Mouse (Mus musculus) splenic B cell, adult 2 months (primary cell): ENCODE results near the gene Olfr1392.
"Not testable (repeated sequence)": the region's sequence is repeated elsewhere in the genome, so short reads cannot be mapped to it uniquely, and the experiment has no call there.

Experiments
- DNase-seq: peaks from one replicate; pipeline ENCODE4 v3.0.0-alpha.2; 2011; ENCODE audit warnings: low read depth, low spot score
- H3K27me3 ChIP-seq: 2 replicates; pipeline ENCODE4 v1.6.1; 2012; ENCODE audit warnings: mild to moderate bottlenecking, low read length, moderate library complexity, mixed read lengths; ENCODE audit not compliant: control insufficient read depth, poor library complexity, insufficient read depth, severe bottlenecking
- H3K36me3 ChIP-seq: 2 replicates; pipeline ENCODE4 v1.6.1; 2012; ENCODE audit warnings: mild to moderate bottlenecking, low read length, moderate library complexity, mixed read lengths; ENCODE audit not compliant: control insufficient read depth, poor library complexity, insufficient read depth, severe bottlenecking

The Olfr1392 gene

DNA sequence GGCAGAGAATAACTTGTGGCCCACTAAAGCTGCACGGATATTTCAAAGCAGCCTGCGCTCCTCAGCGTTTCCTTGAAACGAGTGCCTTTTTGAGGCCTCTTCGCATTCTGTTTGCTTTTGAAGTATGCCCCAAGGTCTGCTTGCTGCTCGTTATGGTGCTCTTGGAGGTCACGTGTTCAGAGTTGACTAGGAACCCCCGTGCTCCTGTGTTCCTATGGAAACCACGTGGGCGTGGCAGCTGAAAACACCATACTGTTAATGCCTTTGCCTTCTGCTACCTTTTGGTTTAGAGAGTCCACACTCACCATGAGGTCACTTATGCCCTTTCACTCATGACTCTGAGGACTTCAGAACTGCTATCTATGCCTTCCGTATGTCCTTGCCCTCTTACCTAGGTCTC is 20.5 kb upstream of the Olfr1392 start:
- no peak for DNase-seq
- Histone ChIP-seq H3K27me3 (no peaks in the 10 kb centered on the region), H3K36me3 (peaks cover 21% of the 10 kb centered on the region)

DNA sequence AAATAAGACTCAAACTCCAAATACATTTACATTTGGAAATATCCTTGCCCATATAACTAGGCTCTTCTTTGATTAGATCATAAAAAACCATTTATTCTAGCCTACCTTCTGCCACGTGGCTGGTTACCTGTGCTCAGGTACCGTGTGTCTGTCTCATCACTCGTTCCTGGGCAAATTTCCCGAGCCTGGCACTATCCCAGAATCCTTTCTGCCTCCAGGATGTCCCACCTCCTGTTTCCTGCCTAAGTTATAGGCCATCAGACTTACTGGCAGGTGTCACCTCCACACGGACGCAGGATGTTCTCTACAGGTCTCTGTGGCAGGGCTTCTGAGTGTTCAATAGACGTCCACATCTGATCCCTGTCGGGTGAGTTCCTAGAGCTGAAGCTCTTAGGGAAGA is 20.0 kb upstream of the Olfr1392 start:
- H3K36me3 ChIP-seq, result peaks cover 18% of the 10 kb centered on the region
- DNase-seq, result no peak
- H3K27me3 ChIP-seq, result no peaks in the 10 kb centered on the region

GRCm38 (mm10) chr11:49266671-49267070 is 18.4 kb upstream of the Olfr1392 start:
- peaks cover 6% of the 10 kb centered on the region for H3K36me3 ChIP-seq
- DNase-seq, result no peak
- H3K27me3 ChIP-seq, result no peaks in the 10 kb centered on the region

- H3K27me3 ChIP-seq, result no peaks in the 10 kb centered on the region; the same call in 1 of the 2 replicates
- H3K36me3 ChIP-seq, result peaks cover 6% of the 10 kb centered on the region
- no peak for DNase-seq
Measured at GRCm38 (mm10) chr11:49267316-49267715, 17.8 kb upstream of the Olfr1392 start.

GRCm38 (mm10) chr11:49267970-49268579 is 17.0 kb upstream of the Olfr1392 start:
- no peak for DNase-seq
- H3K27me3 ChIP-seq, result no peaks in the 10 kb centered on the region; the same call in 1 of the 2 replicates
- H3K36me3 ChIP-seq, result peaks cover under 1% of the 10 kb centered on the region

DNA sequence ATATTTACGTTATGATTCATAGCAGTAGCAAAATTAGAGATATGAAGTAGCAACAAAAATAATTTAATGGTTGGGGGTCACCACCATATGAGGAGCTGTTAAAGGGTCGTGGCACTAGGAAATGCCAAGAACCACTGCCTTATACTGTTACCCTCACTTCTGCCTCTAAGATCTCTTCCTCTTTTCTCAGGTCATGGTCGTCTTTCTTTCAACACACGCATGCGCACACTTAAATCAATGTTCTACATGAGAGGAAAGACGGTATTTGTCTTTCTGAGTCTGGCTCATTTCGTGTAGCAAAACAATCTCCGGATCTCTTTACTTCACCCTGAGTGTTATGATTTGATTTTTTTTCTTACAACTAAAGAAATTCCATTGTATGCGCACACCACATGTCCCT is 15.3 kb upstream of the Olfr1392 start:
- H3K27me3 ChIP-seq, result no peaks in the 10 kb centered on the region; the same call in 1 of the 2 replicates

GRCm38 (mm10) chr11:49270368-49270767 is 14.7 kb upstream of the Olfr1392 start:
- no peak for DNase-seq
- H3K27me3 ChIP-seq, result no peaks in the 10 kb centered on the region; the same call in 1 of the 2 replicates
- no peaks in the 10 kb centered on the region for H3K36me3 ChIP-seq

More for the DNA sequence above, 15.3 kb upstream of the Olfr1392 start:
- H3K36me3 ChIP-seq, result no peaks in the 10 kb centered on the region
- DNase-seq, result peak; percentile 29

GRCm38 (mm10) chr11:49271334-49271733 is 13.7 kb upstream of the Olfr1392 start:
- peak; percentile 78 for DNase-seq
- Histone ChIP-seq H3K36me3 (no peaks in the 10 kb centered on the region), H3K27me3 (no peaks in the 10 kb centered on the region; the same call in 1 of the 2 replicates)

DNA sequence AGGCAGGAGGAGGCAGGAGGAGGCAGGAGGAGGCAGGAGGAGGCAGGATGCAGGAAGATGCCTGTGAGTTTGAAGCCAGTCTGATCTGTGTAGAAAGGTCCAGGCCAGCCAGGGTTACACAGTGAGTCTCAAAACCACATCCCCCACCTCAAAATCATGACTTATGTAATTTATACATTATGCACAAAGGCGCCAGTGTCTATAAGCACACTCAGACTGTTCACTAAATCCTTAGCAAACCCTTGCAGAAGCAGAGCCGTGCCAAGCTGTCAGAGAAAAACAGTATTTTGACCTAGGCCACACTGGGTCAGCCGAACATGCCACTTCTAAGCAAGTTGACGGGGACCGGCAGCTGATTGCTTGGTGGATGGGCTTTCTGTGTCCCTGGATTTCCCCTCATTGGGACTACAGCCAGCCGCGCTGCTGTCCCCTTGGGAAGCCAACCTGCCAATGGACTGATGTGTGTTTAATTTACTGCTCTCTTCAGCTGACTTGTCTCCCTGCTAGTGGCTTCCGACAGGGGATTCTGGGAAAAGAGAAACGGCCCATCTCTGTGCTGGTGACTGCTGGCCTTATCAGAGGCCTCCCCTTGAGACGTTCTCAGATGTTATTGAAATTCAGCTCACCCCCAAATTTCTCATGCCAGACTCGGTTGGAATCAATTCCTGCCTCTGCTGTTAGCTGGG is 11.1 kb upstream of the Olfr1392 start:
- Histone ChIP-seq H3K36me3 (no peaks in the 10 kb centered on the region), H3K27me3 (no peaks in the 10 kb centered on the region; the same call in 1 of the 2 replicates)
- DNase-seq, result no peak

DNA sequence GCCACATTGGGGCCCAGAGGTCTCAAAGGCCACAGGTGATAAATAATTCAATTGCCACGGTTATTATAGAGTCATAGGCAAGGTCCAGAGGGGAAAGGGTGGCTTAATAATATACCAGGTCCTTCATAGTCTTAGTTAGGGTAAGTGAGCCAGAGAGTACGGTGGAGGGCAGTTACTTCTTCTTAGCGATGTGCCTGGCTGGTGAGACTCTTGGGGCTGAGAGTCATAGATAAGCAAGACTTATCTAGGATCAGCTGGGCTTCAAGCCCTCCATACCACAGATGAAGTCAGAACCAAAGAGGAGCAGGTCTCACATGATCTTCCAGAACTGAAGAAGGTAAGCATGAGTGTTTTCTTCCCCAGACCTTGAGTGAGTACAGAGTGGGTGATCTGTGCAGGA is 6.9 kb upstream of the Olfr1392 start, which contains the start of gene Olfr1393:
TSS of gene Olfr1393 (plus strand) at position 83 of the 400 bp plus-strand sequence.
- DNase-seq, result no peak
- no peaks in the 10 kb centered on the region for H3K36me3 ChIP-seq
- no peaks in the 10 kb centered on the region for H3K27me3 ChIP-seq

GRCm38 (mm10) chr11:49287251-49287650 is 2.2 kb downstream of the Olfr1392 start:
- Histone ChIP-seq H3K27me3 (no peaks in the 10 kb centered on the region; the same call in 1 of the 2 replicates), H3K36me3 (no peaks in the 10 kb centered on the region)
- DNase-seq, result no peak

DNA sequence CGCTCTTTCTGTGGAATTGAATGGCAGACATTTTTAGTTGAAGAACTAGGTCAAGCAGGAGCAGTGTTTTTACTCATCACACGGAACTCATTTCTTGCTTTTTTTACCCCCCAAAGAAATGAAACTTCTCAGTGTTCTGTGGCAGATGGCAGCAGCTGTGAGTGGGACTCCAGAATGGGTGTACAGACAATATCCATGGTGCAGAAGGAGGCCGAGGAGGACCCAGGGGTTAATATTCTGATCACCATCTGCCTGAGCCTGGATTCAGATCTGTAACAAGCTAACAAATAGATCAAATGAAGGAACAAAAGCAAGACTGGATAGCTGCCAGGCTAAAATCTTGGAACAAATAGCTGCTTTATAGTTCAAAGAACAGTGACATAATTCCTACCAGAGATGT is 7.7 kb downstream of the Olfr1392 start:
- DNase-seq, result no peak
- Histone ChIP-seq H3K36me3 (no peaks in the 10 kb centered on the region), H3K27me3 (no peaks in the 10 kb centered on the region; the same call in 1 of the 2 replicates)

GRCm38 (mm10) chr11:49304441-49304840 is 19.4 kb downstream of the Olfr1392 start, which contains the start of gene Olfr10:
Gene Olfr10, plus strand, starts transcription at chr11:49304741.
- Histone ChIP-seq H3K36me3 (no peaks in the 10 kb centered on the region), H3K27me3 (no peaks in the 10 kb centered on the region)

DNA sequence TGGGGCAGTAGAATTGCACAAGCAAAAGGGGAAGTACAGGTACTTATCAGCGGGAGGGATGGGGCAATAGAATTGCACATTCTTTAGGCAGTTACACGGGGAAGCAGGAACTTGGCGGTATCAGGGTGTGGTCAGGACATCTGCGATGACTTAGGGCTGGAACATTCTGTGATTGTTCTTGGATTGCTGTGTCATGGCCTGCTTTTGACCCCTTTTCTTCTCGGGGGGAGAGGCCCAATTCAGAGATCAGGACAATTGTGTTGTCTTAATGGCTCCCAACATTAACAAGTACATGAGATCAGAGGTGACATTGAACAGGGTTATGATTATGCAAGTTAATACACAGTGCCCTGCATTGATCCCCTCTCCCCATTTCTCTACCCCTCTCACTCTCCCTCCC is 23.5 kb downstream of the Olfr1392 start:
- not testable (repeated sequence) for H3K36me3 ChIP-seq, H3K27me3 ChIP-seq, DNase-seq

More at GRCm38 (mm10) chr11:49304441-49304840, 19.4 kb downstream of the Olfr1392 start, which contains the start of gene Olfr10:
- DNase-seq, result no peak

- Histone ChIP-seq H3K36me3 (no peaks in the 10 kb centered on the region), H3K27me3 (no peaks in the 10 kb centered on the region)
- no peak for DNase-seq
Measured at GRCm38 (mm10) chr11:49322442-49322841, 37.4 kb downstream of the Olfr1392 start, which contains the start of gene Olfr1391. Gene Olfr1391, plus strand, starts transcription at chr11:49322742.
